Mouse (Mus musculus) layer of hippocampus, postnatal 25 days (tissue): ENCODE data around the gene Mpz. TPM values are rescaled to one million over a fixed set of nuclear protein-coding genes. Genes with fewer than 3 reads are reported as not detected.

ENCODE experiments used
- DNase-seq, 2 experiments: peaks; one replicate each; pipeline ENCODE4 v3.0.0; 2022; ENCODE audit warnings: mixed read lengths in 2 of 2, low spot score in 1 of 2; ENCODE audit errors: extremely low spot score in 1 of 2
- total RNA-seq, 2 experiments: library from RNA; stranded (reverse); gene quantifications; 2 replicates each; pipeline ENCODE4 v1.2.3; 2021

Gene Mpz
- total RNA-seq, 2 experiments from 2014 or later = not detected

GRCm38 (mm10) chr1:171184314-171184713 is 33.8 kb downstream of the Mpz start:
- no peak for DNase-seq

DNA sequence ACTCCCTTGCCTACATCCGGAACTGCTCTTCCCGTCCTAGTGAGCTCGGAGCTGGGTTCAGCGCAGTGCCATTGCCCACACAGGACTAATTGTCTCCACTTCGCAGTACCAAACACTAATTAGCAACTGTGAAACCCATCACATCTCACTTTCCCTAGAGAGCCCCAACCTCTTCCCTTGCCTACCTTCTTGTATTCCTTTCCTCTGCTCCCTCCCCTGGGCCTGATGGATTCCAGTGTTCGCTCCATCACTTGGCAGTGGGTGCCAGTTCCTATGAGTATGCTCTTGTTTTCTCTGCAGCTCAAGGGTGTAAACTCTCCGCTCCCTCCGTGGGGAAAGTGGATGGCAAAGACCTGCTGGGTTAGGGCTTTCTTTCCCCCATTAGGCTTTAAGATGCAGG is 35.1 kb downstream of the Mpz start:
- DNase-seq = no peak

DNA sequence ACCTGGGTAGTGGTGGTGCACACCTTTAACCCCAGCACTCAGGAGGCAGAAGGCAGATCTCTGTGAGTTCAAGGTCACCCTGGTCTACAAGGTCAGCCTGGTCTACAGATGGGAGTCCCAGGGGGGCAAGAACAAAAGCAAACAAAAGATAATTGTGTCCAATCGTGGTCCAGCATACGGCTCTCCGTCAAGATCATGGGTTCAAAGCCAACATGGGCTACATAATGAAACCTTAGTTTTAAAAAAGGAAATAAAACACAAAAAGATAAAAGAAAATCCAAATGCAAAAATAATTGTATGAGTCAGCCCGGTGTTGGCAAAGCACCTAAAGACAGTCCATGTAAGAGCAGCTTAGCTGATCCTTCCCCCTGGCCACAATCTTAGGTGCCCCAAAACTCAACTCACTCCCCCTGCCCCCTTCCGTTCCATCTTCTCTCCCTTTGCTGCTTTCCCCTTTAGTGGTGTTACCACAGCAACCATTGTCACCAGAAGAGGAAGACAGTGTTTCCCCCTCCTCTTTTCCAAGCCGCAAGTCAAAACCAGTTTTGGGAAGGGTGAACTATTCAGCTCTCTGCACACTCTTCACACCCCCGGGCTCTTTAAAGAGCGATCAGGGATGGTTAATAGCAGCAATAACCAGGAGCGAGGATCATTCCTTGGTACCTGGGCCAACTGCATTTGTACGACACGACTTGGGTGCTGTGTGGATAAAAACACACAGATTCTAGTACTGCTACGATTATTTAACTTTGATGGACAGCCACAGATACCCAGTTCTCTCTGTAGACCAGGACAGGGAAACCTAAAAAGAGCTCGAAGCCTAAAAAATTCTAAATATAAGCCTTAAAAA is 37.6 kb downstream of the Mpz start:
- DNase-seq = no peak

GRCm38 (mm10) chr1:171189046-171189445 is 38.5 kb downstream of the Mpz start:
- DNase-seq = no peak

DNA sequence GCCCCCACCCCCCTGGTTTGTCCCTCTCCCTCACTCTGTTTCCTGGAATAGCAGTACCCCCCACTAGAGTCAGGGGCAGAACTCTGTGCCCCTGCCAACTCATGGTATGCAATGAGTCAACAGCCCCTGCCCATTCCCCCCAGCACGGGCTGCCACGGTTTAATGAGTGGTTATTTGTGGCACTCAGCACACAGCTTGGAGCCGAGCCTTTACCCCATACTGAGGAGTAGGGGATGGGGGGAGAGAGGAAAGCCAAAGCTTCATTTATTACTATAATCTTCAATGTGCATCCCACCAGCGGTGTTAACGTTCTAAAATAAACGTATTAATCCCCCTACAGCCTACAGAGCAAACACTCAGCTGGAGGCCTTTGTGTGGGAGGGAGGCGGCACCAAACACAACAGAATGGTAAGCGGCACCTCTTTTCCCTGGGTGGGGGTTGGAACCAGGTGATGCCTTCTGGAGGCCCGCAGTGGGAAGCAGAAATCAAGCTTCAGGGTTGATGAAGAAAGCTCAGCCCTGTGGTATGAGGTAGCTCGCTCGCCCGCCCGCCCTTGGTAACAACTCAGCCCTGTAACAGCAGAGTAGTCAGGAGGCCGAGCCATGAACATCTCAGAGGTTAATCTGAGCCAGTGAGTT is 39.1 kb downstream of the Mpz start:
- no peak for DNase-seq

DNA sequence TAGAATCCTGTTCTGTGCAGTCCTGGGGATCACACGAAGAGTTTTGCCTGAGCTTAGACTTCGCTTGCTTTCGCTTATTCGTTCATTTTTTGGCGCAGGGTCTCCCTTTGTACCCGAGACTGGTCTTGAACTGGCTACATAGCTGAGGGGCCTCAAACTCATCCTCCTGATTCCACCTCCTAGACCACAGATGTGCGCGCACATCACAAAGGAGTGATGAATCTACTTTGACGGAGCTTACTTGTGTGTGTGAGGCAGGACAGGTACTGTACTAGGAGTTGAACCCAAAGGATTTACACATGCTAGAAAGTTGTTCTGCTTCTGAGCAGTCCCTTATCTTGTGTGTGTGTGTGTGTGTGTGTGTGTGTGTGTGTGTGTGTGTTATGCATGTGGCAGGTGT is 40.3 kb downstream of the Mpz start:
- DNase-seq = no peak

- DNase-seq = no peak
These were observed 41.8 kb downstream of the Mpz start for GRCm38 (mm10) chr1:171192283-171192682.

- DNase-seq = no peak
These were observed 42.8 kb downstream of the Mpz start for GRCm38 (mm10) chr1:171193093-171193840.

- no peak for DNase-seq
These were observed 43.7 kb downstream of the Mpz start for GRCm38 (mm10) chr1:171193911-171194830.

GRCm38 (mm10) chr1:171195046-171195822 is 44.7 kb downstream of the Mpz start:
- no peak for DNase-seq

DNA sequence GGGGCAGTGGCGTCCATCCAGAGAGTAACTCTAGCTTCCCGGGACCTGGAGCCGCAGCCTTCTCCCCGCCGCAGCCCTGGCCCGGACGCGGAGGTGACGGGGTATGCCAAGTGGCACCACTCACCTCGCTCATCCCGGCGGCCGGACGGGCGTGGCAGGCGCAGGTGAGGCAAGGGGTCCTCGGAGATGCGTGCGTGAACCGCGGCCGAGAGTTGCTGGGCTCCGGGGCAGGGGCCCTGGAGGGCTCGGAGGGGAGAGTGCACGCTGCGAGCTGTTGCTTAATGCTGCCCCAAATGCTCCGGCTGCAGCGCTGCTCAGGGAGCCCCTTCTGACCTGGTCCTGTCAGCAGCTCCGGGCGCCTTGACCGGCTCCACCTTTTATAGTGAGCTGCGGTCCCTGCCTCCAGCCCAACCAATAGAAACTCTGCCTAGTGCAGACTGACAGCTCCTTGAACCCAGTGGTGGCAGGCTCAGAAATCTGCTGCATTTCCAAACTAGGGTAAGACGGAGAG is 45.4 kb downstream of the Mpz start, which contains the start of gene Pcp4l1:
Gene Pcp4l1, minus strand, starts transcription at position 382 of the 511 bp plus-strand sequence.
- peak in 1 of 2 experiments; percentile 24 for DNase-seq

DNA sequence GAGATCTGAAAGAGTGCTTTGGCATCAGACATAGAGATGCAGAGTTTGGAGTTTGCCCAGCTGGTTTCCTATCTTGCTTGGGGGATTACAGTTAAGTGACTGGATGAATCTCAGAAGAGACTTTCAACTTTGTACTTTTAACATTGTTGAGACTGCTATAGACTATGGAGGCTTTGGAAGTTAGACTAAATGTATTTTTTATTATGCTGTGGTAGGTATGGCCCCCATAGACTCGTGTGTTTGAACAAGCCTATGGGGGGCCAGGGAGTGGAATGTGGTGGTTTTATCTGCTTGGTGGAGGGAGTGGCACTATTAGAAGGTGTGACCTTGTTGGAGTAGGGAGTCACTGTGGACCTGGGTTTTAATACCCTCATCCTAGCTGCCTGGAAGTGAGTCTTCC is 49.0 kb downstream of the Mpz start:
- DNase-seq = no peak

DNA sequence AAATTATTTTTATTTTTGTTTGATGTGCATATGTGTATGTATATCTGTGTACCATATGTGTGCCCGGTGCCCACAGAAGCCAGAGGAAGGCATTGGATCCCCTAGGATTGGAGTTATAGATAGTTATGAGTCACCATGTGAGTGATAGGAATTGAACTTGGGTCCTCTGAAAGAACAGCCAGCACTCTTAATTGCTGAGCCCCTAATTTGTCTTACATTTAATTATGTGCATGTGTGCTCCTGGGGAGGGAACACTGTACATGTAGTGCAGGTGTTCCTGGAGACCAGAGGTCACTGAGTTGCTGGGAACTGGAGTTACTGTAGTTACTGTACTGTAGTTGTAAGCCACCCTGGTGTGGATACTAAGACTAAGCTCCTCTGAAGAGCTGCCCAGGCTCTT is 50.3 kb downstream of the Mpz start:
- no peak for DNase-seq

GRCm38 (mm10) chr1:171203471-171204248 is 53.1 kb downstream of the Mpz start:
- DNase-seq = no peak

DNA sequence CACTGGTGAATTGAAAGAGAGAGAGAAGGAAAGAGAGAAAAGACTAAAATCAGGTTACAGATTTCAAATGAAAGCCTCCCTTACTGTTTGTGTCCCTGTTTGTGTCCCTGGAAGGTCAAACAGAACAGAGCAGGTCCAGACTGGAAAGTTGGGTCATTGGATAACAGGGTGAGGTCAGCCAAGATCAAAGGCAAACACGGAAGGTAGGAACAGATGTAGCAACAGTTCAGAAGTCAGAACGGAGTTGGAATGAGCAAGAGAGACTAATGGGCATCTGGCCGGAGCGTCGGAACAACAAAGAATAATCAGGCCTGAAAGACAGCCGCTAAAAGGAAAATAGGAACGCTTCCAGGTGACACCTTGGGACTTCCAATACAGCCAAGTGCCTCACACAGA is 53.7 kb downstream of the Mpz start:
- DNase-seq = no peak

- no peak for DNase-seq
These were observed 55.4 kb downstream of the Mpz start for GRCm38 (mm10) chr1:171205704-171206493.

DNA sequence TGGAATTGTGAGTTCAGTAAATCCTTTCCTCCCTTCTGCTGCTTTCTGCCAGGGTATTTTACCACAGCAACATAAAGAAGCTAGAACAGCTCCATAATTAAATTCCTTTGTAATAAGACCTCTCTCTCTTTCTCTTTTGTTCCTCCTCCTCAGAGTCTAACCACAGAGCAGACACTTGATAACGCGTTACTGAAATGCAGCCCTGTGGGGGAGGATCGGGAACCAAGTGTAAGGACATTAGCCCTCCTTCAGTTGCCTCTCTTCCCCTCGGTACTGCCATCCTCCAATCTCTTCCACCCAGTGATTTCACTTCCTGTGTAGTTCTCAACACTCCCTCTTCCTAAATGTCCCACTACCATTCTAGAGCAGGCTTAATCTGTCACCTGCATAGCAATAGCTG is 58.9 kb downstream of the Mpz start:
- DNase-seq = no peak
